Mouse (Mus musculus): ENCODE measurements at regions not wholly inside any gene's neighbourhood (a gene's known extent, or its start where the extent isn't known, plus 50 kb on each side); places are given as distances from the start of the nearest gene placed in this dataset.

- no peak for DNase-seq (ENCODE audit: low read depth in 1 of 2, low spot score in 2 of 2)
These were observed 770.2 kb downstream of the Adgrl2 start for GRCm38 (mm10) chr3:148220024-148220590.

GRCm38 (mm10) chr3:148202148-148202547, 788.2 kb downstream of the Adgrl2 start:
- DNase-seq (ENCODE audit: low read depth in 1 of 2, low spot score in 2 of 2): no peak

GRCm38 (mm10) chr3:148186704-148187103, 803.7 kb downstream of the Adgrl2 start:
- no peak for DNase-seq (ENCODE audit: low read depth in 1 of 2, low spot score in 2 of 2)

- no peak for DNase-seq (ENCODE audit: low read depth in 1 of 2, low spot score in 2 of 2)
These were observed 822.8 kb downstream of the Adgrl2 start for GRCm38 (mm10) chr3:148167556-148167955.

GRCm38 (mm10) chr3:148159059-148159458, 831.3 kb downstream of the Adgrl2 start:
- no peak for DNase-seq (ENCODE audit: low read depth in 1 of 2, low spot score in 2 of 2)

GRCm38 (mm10) chr3:148158533-148158932, 831.8 kb downstream of the Adgrl2 start:
- DNase-seq (ENCODE audit: low read depth in 1 of 2, low spot score in 2 of 2): no peak

GRCm38 (mm10) chr3:148143776-148144175, 846.6 kb downstream of the Adgrl2 start:
- DNase-seq (ENCODE audit: low read depth in 1 of 2, low spot score in 2 of 2): no peak

GRCm38 (mm10) chr3:148136791-148137251, 853.5 kb downstream of the Adgrl2 start:
- no peak for DNase-seq (ENCODE audit: low read depth in 1 of 2, low spot score in 2 of 2)

GRCm38 (mm10) chr3:148134646-148135045, 855.7 kb downstream of the Adgrl2 start:
- no peak for DNase-seq (ENCODE audit: low read depth in 1 of 2, low spot score in 2 of 2)

- no peak for DNase-seq (ENCODE audit: low read depth in 1 of 2, low spot score in 2 of 2)
These were observed 874.8 kb downstream of the Adgrl2 start for GRCm38 (mm10) chr3:148115576-148115975.

GRCm38 (mm10) chr3:148112204-148112603, 878.2 kb downstream of the Adgrl2 start:
- DNase-seq (ENCODE audit: low read depth in 1 of 2, low spot score in 2 of 2): no peak

- DNase-seq (ENCODE audit: low read depth in 1 of 2, low spot score in 2 of 2): no peak
These were observed 883.3 kb downstream of the Adgrl2 start for GRCm38 (mm10) chr3:148107031-148107430.

GRCm38 (mm10) chr3:148093930-148094329, 896.4 kb downstream of the Adgrl2 start:
- no peak for DNase-seq (ENCODE audit: low read depth in 1 of 2, low spot score in 2 of 2)

- DNase-seq (ENCODE audit: low read depth in 1 of 2, low spot score in 2 of 2): no peak
These were observed 914.5 kb downstream of the Adgrl2 start for GRCm38 (mm10) chr3:148075841-148076240.

- no peak for DNase-seq (ENCODE audit: low read depth in 1 of 2, low spot score in 2 of 2)
These were observed 923.7 kb downstream of the Adgrl2 start for GRCm38 (mm10) chr3:148066701-148067100.

- DNase-seq (ENCODE audit: low read depth in 1 of 2, low spot score in 2 of 2): no peak
These were observed 934.3 kb downstream of the Adgrl2 start for GRCm38 (mm10) chr3:148056074-148056473.

GRCm38 (mm10) chr3:148052516-148052915, 937.8 kb downstream of the Adgrl2 start:
- DNase-seq (ENCODE audit: low read depth in 1 of 2, low spot score in 2 of 2): no peak

- DNase-seq (ENCODE audit: low read depth in 1 of 2, low spot score in 2 of 2): no peak
These were observed 942.1 kb downstream of the Adgrl2 start for GRCm38 (mm10) chr3:148048247-148048646.

GRCm38 (mm10) chr3:148032532-148032931, 957.8 kb downstream of the Adgrl2 start:
- no peak for DNase-seq (ENCODE audit: low read depth in 1 of 2, low spot score in 2 of 2)

- DNase-seq (ENCODE audit: low read depth in 1 of 2, low spot score in 2 of 2): no peak
These were observed 984.5 kb downstream of the Adgrl2 start for GRCm38 (mm10) chr3:148005831-148006230.

GRCm38 (mm10) chr3:148004006-148004405, 986.3 kb downstream of the Adgrl2 start:
- no peak for DNase-seq (ENCODE audit: low read depth in 1 of 2, low spot score in 2 of 2)

- DNase-seq (ENCODE audit: low read depth in 1 of 2, low spot score in 2 of 2): no peak
These were observed 990.9 kb downstream of the Adgrl2 start for GRCm38 (mm10) chr3:147999330-147999953.

GRCm38 (mm10) chr3:147991738-147992137, 998.6 kb downstream of the Adgrl2 start:
- DNase-seq (ENCODE audit: low read depth in 1 of 2, low spot score in 2 of 2): no peak
